Mouse (Mus musculus): ENCODE measurements around the gene Gjc2. TPM values are rescaled to one million over a fixed set of nuclear protein-coding genes. Genes with fewer than 3 reads are reported as not detected.

Gene Gjc2
- polyA plus RNA-seq, 1 experiment from 2014 or later = 0.14 TPM

Other genes with a start within 250 kb of the Gjc2 start
- gene Rnf187, start 244.3 kb downstream of the Gjc2 start, polyA plus RNA-seq (2015; fragmentation: Nextera tagmentation; extraction: Ambion mirVana) = 522 and 540 TPM in 2 replicates
- 285 and 298 TPM in 2 replicates for gene Hist3h2ba, start 234.3 kb downstream of the Gjc2 start, polyA plus RNA-seq (2015; fragmentation: Nextera tagmentation; extraction: Ambion mirVana)
- 138 and 142 TPM in 2 replicates for gene Hist3h2a, start 228.5 kb downstream of the Gjc2 start, polyA plus RNA-seq (2015; fragmentation: Nextera tagmentation; extraction: Ambion mirVana)
- 1.6 TPM in 2 replicates for gene Trim17, start 228.5 kb downstream of the Gjc2 start, polyA plus RNA-seq (2015; fragmentation: Nextera tagmentation; extraction: Ambion mirVana)
- 20.8 and 21.8 TPM in 2 replicates for gene Trim11, start 205.1 kb downstream of the Gjc2 start, polyA plus RNA-seq (2015; fragmentation: Nextera tagmentation; extraction: Ambion mirVana)
- gene Obscn, start 46.8 kb downstream of the Gjc2 start, polyA plus RNA-seq (2015; fragmentation: Nextera tagmentation; extraction: Ambion mirVana) = 0.22 and 0.44 TPM in 2 replicates
- 6.2 and 7.3 TPM in 2 replicates for gene Iba57, start 19.5 kb downstream of the Gjc2 start, polyA plus RNA-seq (2015; fragmentation: Nextera tagmentation; extraction: Ambion mirVana)
- 177 and 182 TPM in 2 replicates for gene Guk1, start 9.0 kb upstream of the Gjc2 start, polyA plus RNA-seq (2015; fragmentation: Nextera tagmentation; extraction: Ambion mirVana)
- gene Mrpl55, start 19.3 kb upstream of the Gjc2 start, polyA plus RNA-seq (2015; fragmentation: Nextera tagmentation; extraction: Ambion mirVana) = 92.9 and 96.8 TPM in 2 replicates
- gene 2310033P09Rik, start 25.1 kb upstream of the Gjc2 start, polyA plus RNA-seq (2015; fragmentation: Nextera tagmentation; extraction: Ambion mirVana) = 30.0 and 32.9 TPM in 2 replicates
- 622 and 633 TPM in 2 replicates for gene Arf1, start 45.1 kb upstream of the Gjc2 start, polyA plus RNA-seq (2015; fragmentation: Nextera tagmentation; extraction: Ambion mirVana)
- 1.4 and 4.1 TPM in 2 replicates for gene Wnt3a, start 107.5 kb upstream of the Gjc2 start, polyA plus RNA-seq (2015; fragmentation: Nextera tagmentation; extraction: Ambion mirVana)
- 3.6 and 5.0 TPM in 2 replicates for gene Wnt9a, start 123.7 kb upstream of the Gjc2 start, polyA plus RNA-seq (2015; fragmentation: Nextera tagmentation; extraction: Ambion mirVana)
- gene Prss38, start 192.4 kb upstream of the Gjc2 start, polyA plus RNA-seq (2015; fragmentation: Nextera tagmentation; extraction: Ambion mirVana) = not detected in 2 replicates

Data from hindbrain, embryonic 13.5 days (tissue).